Mouse (Mus musculus) ovary, adult 2 months (tissue): ENCODE data around the gene Gm15056. TPM values are rescaled to one million over a fixed set of nuclear protein-coding genes. Genes with fewer than 3 reads are reported as not detected.

Experiments
- polyA plus RNA-seq: library from polyadenylated mRNA; depleted of rRNA; stranded (reverse); fragments of >200 nt; gene quantifications from 2 replicates; pipeline ENCODE4 v1.2.3, GENCODE M21; 2012; rRNA removed

Gm15056 gene
- not detected in 2 replicates for polyA plus RNA-seq

DNA sequence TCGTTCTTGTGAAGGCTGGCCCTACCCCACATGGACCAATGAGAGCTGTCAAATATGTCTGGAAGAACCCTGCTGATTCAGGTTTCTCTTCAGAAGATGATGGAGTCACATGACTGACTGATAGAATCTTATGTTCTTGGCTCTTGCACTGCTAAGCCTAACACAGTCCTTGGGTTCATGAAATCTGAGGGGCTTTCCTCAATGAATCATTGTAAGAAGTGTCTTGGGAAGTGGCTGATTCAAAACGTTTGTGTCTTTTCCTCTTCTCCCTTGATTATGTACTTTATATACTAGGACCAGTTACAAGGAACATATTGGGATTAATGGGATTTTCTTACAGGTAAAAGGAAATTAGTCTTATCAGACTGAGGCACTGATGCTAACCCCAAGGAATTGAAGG lies at the start of gene Gm15056:
TSS of gene Gm15056 (minus strand) at position 101 of the 400 bp plus-strand sequence.

GRCm38 (mm10) chr8:20944610-20945009 lies 42.2 kb upstream of the Gm15056 start, which contains the start of gene AY761185:
Gene AY761185, minus strand, starts transcription at chr8:20944710.

GRCm38 (mm10) chr8:20921971-20922370 lies 19.5 kb upstream of the Gm15056 start, which contains the start of gene Gm6040:
Gene Gm6040, minus strand, starts transcription at chr8:20922071.

GRCm38 (mm10) chr8:20892369-20892768 lies 10.1 kb downstream of the Gm15056 start, which contains the start of gene Defb33:
Gene Defb33, plus strand, starts transcription at chr8:20892669.

Other genes with a start within 250 kb of the Gm15056 start
- not detected in 2 replicates for gene Defb33, start 10.0 kb downstream of the Gm15056 start, polyA plus RNA-seq
- gene Gm6040, start 19.4 kb upstream of the Gm15056 start, polyA plus RNA-seq, result not detected in 2 replicates
- gene AY761185, start 42.1 kb upstream of the Gm15056 start, polyA plus RNA-seq, result not detected in 2 replicates
- not detected in 2 replicates for gene Defa21, start 122.9 kb upstream of the Gm15056 start, polyA plus RNA-seq
- not detected in 2 replicates for gene Defa23, start 152.4 kb upstream of the Gm15056 start, polyA plus RNA-seq
- gene Defa35, start 162.4 kb upstream of the Gm15056 start, polyA plus RNA-seq, result not detected in 2 replicates
- gene Defa25, start 181.8 kb upstream of the Gm15056 start, polyA plus RNA-seq, result not detected in 2 replicates
- not detected in 2 replicates for gene Gm14851, start 193.4 kb upstream of the Gm15056 start, polyA plus RNA-seq
- gene Defa30, start 232.0 kb upstream of the Gm15056 start, polyA plus RNA-seq, result not detected in 2 replicates